Mouse (Mus musculus) stomach, embryonic 15.5 days (tissue): ENCODE results near the gene Col6a4. TPM values are rescaled to one million over a fixed set of nuclear protein-coding genes. Genes with fewer than 3 reads are reported as not detected.

ENCODE experiments used
- ATAC-seq: fragments of 200-750 bp; cut with Nextera tagmentation; 2 replicates; pipeline ENCODE4 v1.8.0; 2017; ENCODE audit warnings: low read depth, moderate number of reproducible peaks, moderate TSS enrichment; ENCODE audit not compliant: insufficient read depth, low FRiP score
- H3K27ac ChIP-seq: fragments of 300-500 bp; sonication (generic); 2 replicates; pipeline ENCODE4 v1.5.1; 2015; ENCODE audit warnings: mild to moderate bottlenecking, inconsistent platforms
- H3K27me3 ChIP-seq: fragments of 300-500 bp; sonication (generic); replicated peaks from 2 replicates; pipeline ENCODE4 v1.6.1; 2015; ENCODE audit warnings: inconsistent platforms
- H3K36me3 ChIP-seq: fragments of 300-500 bp; sonication (generic); 2 replicates; pipeline ENCODE4 v1.6.1; 2015; ENCODE audit warnings: inconsistent platforms
- H3K4me1 ChIP-seq: fragments of 300-500 bp; sonication (generic); 2 replicates; pipeline ENCODE4 v1.6.1; 2015; ENCODE audit warnings: inconsistent platforms
- H3K4me2 ChIP-seq: fragments of 300-500 bp; sonication (generic); 2 replicates; pipeline ENCODE4 v1.6.1; 2015; ENCODE audit warnings: mild to moderate bottlenecking, inconsistent platforms
- H3K4me3 ChIP-seq: fragments of 300-500 bp; sonication (generic); replicated peaks from 2 replicates; pipeline ENCODE4 v1.5.1; 2015; ENCODE audit warnings: inconsistent platforms
- H3K9ac ChIP-seq: fragments of 300-500 bp; sonication (generic); 2 replicates; pipeline ENCODE4 v1.6.1; 2015; ENCODE audit warnings: inconsistent platforms
- H3K9me3 ChIP-seq: fragments of 300-500 bp; sonication (generic); 2 replicates; pipeline ENCODE4 v1.6.1; 2016; ENCODE audit warnings: inconsistent platforms
- WGBS: fragments of 180-500 bp; shearing (Covaris S2); methylation state at CpG from one replicate; pipeline ENCODE4 v1.1.7; 2015; 5-methylcytosine and 5-hydroxymethylcytosine counted together
- polyA plus RNA-seq: library from polyadenylated mRNA; unstranded; fragments of >200 nt; fragmentation: Nextera tagmentation; extraction: Ambion mirVana; gene quantifications from 2 replicates; pipeline ENCODE4 v1.2.1, GENCODE M21; 2015

The Col6a4 gene
- polyA plus RNA-seq, 1 experiment from 2014 or later: 32.4 TPM

DNA sequence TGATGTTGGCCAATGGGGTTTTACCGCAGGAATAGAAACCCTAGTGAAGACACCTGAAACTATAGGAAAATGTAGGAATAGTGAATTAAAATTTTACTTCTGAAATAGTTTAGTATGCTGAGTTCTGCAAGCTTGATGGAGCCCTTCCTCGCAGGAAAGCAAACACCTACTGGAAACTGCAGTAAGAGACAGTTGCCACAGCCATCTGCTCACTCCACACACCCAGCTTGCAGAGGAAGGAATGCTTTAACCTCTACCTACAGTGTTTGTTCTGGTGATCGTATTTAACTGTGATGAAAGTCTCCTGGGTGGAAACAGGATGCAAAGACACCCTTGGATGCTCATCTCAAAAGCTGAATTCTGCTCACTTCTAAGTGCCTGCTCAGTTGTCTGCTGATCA, 149.0 kb downstream of the Col6a4 start:
- Histone ChIP-seq H3K4me2 (no peak overlapping the region), H3K4me3 (no peak overlapping the region)
- no peak for ATAC-seq

More for the DNA sequence above, 149.0 kb downstream of the Col6a4 start:
- Histone ChIP-seq H3K36me3 (no peaks in the 10 kb centered on the region), H3K4me1 (no peaks in the 10 kb centered on the region), H3K27ac (no peak overlapping the region), H3K9me3 (no peaks in the 10 kb centered on the region), H3K27me3 (no peaks in the 10 kb centered on the region), H3K9ac (no peak overlapping the region)
- WGBS: 70% methylated on average over 3 of the region's 3 CpGs

Other genes with a start within 250 kb of the Col6a4 start
- 2.8 and 2.9 TPM in 2 replicates for gene Col6a5, start 136.1 kb downstream of the Col6a4 start, polyA plus RNA-seq
- gene Glyctk, start 61.4 kb upstream of the Col6a4 start, polyA plus RNA-seq: 2.8 and 3.1 TPM in 2 replicates
- gene Wdr82, start 74.1 kb upstream of the Col6a4 start, polyA plus RNA-seq: 19.7 and 20.4 TPM in 2 replicates
- 39.0 and 42.0 TPM in 2 replicates for gene Ppm1m, start 103.0 kb upstream of the Col6a4 start, polyA plus RNA-seq
- 53.9 and 64.0 TPM in 2 replicates for gene Twf2, start 106.3 kb upstream of the Col6a4 start, polyA plus RNA-seq
- gene Tlr9, start 125.8 kb upstream of the Col6a4 start, polyA plus RNA-seq: 0.12 and 0.15 TPM in 2 replicates
- gene Alas1, start 151.9 kb upstream of the Col6a4 start, polyA plus RNA-seq: 109 TPM in 2 replicates
- 24.7 and 25.4 TPM in 2 replicates for gene Poc1a, start 184.3 kb upstream of the Col6a4 start, polyA plus RNA-seq